Comparison of ENCODE assay signal across 8 mouse cellular contexts in genomic region chr9:4259841-4260745, GRCm38 (mm10). TPM values are rescaled to one million over a fixed set of nuclear protein-coding genes. Genes with fewer than 3 reads are reported as not detected.
DNase-seq lines count a peak whose midpoint lies in the region; ATAC-seq and TF ChIP-seq lines count a peak whose summit lies in the region.

No protein-coding gene starts in this region.

- H3K27me3 ChIP-seq in ES-Bruce4 (ENCODE audit: control insufficient read depth, insufficient read depth, low read length, poor library complexity, severe bottlenecking), result no peaks in the 10 kb centered on the region
- H3K27me3 ChIP-seq in liver, embryonic 15.5 days, result no peaks in the 10 kb centered on the region

- ATAC-seq in liver, embryonic 15.5 days (ENCODE audit: insufficient read depth), result peak; percentile 15; the same call in 1 of the 2 replicates

- peak overlapping the region; percentile 54 for H3K4me3 ChIP-seq in ES-Bruce4 (ENCODE audit: low read depth, low read length)
- H3K4me3 ChIP-seq in liver, embryonic 15.5 days (replicated peaks), result peak overlapping the region; percentile 29

- H3K4me1 ChIP-seq in ES-Bruce4 (ENCODE audit: control insufficient read depth, insufficient read depth, low read length), result no peaks in the 10 kb centered on the region
- H3K4me1 ChIP-seq in liver, embryonic 15.5 days (replicated peaks), result no peaks in the 10 kb centered on the region

- DNase-seq in kidney, postnatal 10 days, result peak; percentile 71
- DNase-seq in kidney, adult 9 months, result no peak
- peak; percentile 17 for DNase-seq in c-Kit-positive CD71-positive TER-119-positive erythroid progenitor cells, embryonic 14.5 days (ENCODE audit: low spot score)
- DNase-seq in heart, postnatal 14 days, result peak; percentile 49
- peak; percentile 81 for DNase-seq in thymus, postnatal 4 days
- DNase-seq in layer of hippocampus, postnatal 14 days (ENCODE audit: low spot score in 2 of 2), result no peak

- H3K9me3 ChIP-seq in ES-Bruce4 (replicated peaks; ENCODE audit: control insufficient read depth, insufficient read depth, low read length, poor library complexity, severe bottlenecking), result peaks cover 6% of the 10 kb centered on the region; the same call in 1 of the 2 replicates
- H3K9me3 ChIP-seq in liver, embryonic 15.5 days (replicated peaks), result peaks cover 9% of the 10 kb centered on the region

- no peak for TF ChIP-seq CTCF in ES-Bruce4 (IDR thresholded peaks at IDR 0.05; ENCODE audit: low read depth, low read length)

- peak overlapping the region; percentile 75 for H3K9ac ChIP-seq in ES-Bruce4 (ENCODE audit: low read depth, poor library complexity, severe bottlenecking)
- no peak overlapping the region for H3K9ac ChIP-seq in liver, embryonic 15.5 days

- TF ChIP-seq EP300 in ES-Bruce4 (IDR thresholded peaks at IDR 0.05; ENCODE audit: insufficient read depth, low read depth, low read length), result no peak

- H3K36me3 ChIP-seq in ES-Bruce4 (ENCODE audit: control insufficient read depth, insufficient read depth, low read length, poor library complexity, severe bottlenecking), result no peaks in the 10 kb centered on the region
- H3K36me3 ChIP-seq in liver, embryonic 15.5 days (replicated peaks), result no peaks in the 10 kb centered on the region

- intact Hi-C loops in heart, postnatal 14 days (cut with DNase I), result no loop called here

- H3K4me2 ChIP-seq in liver, embryonic 15.5 days, result peak overlapping the region; percentile 20; the same call in 1 of the 2 replicates

- no peak overlapping the region for H3K27ac ChIP-seq in ES-Bruce4 (ENCODE audit: insufficient read depth, low read length)
- H3K27ac ChIP-seq in liver, embryonic 15.5 days (replicated peaks), result no peak overlapping the region

- WGBS in liver, embryonic 15.5 days (ENCODE audit: insufficient replicate concordance), result 44% methylated on average over 65 of the region's 65 CpGs

- no peak for TF ChIP-seq POLR2A in ES-Bruce4 (IDR thresholded peaks at IDR 0.05; ENCODE audit: insufficient read depth, low read length)

RNA-seq across cellular contexts. Expression of gene Aasdhppt, which starts 49.2 kb away (rescaled TPM):
- 43.2 and 49.0 TPM in 2 replicates for polyA plus RNA-seq in ES-Bruce4 (2011; ENCODE audit: insufficient read depth, insufficient read length, low read depth, missing spikeins)
- 10 to 100 TPM; 17.3 to 17.5 TPM for total RNA-seq in heart, postnatal 14 days (2021)
- polyA plus RNA-seq in liver, embryonic 15.5 days (2015; fragmentation: Nextera tagmentation; extraction: Ambion mirVana), result 12.5 and 15.0 TPM in 2 replicates
- 10 to 100 TPM; 23.5 to 25.7 TPM for total RNA-seq in layer of hippocampus, postnatal 14 days (2021)

RNA-seq across cellular contexts. Expression of gene Kbtbd3, which starts 49.5 kb away (rescaled TPM):
- polyA plus RNA-seq in ES-Bruce4 (2011; ENCODE audit: insufficient read depth, insufficient read length, low read depth, missing spikeins), result 2.0 and 2.7 TPM in 2 replicates
- total RNA-seq in heart, postnatal 14 days (2021), result 1 to 10 TPM; 7.2 to 9.2 TPM
- 2.0 and 2.4 TPM in 2 replicates for polyA plus RNA-seq in liver, embryonic 15.5 days (2015; fragmentation: Nextera tagmentation; extraction: Ambion mirVana)
- total RNA-seq in layer of hippocampus, postnatal 14 days (2021), result 10 to 100 TPM; 10.2 to 11.1 TPM

Comparison
In these comparisons a context has a peak if more than half of its experiments do, and no peak if none do; other contexts are left out.
1. DNase-seq: peak in kidney, postnatal 10 days (single experiment), c-Kit-positive CD71-positive TER-119-positive erythroid progenitor cells, embryonic 14.5 days (single experiment), heart, postnatal 14 days (2 of 2) and thymus, postnatal 4 days (single experiment); none in kidney, adult 9 months (single experiment) and layer of hippocampus, postnatal 14 days (0 of 2).